Mouse (Mus musculus) frontal cortex, adult (tissue): ENCODE measurements around the gene Sgsm3.
"Not testable (repeated sequence)": the region's sequence is repeated elsewhere in the genome, so short reads cannot be mapped to it uniquely, and the experiment has no call there.

Experiments used
- ATAC-seq: cut with Nextera tagmentation; 2 replicates; pipeline ENCODE4 v1.9.2; 2017; ENCODE audit warnings: mild to moderate bottlenecking, moderate library complexity, mixed read lengths; ENCODE audit not compliant: low TSS enrichment

The Sgsm3 gene

GRCm38 (mm10) chr15:80977620-80978334, at the start of gene Sgsm3:
Gene Sgsm3, plus strand, starts transcription at chr15:80977765.
- peak; percentile 95 for ATAC-seq

- ATAC-seq: no peak; the same call in 1 of the 2 replicates
Measured at GRCm38 (mm10) chr15:80928811-80929355, 48.7 kb upstream of the Sgsm3 start.

- no peak for ATAC-seq
Measured at GRCm38 (mm10) chr15:80930048-80930571, 47.5 kb upstream of the Sgsm3 start.

- not testable (repeated sequence) for ATAC-seq
Measured at GRCm38 (mm10) chr15:80930676-80931320, 46.8 kb upstream of the Sgsm3 start.

GRCm38 (mm10) chr15:80931345-80931960, 46.1 kb upstream of the Sgsm3 start:
- no peak for ATAC-seq

- no peak for ATAC-seq
Measured at GRCm38 (mm10) chr15:80934841-80935240, 42.7 kb upstream of the Sgsm3 start.

GRCm38 (mm10) chr15:80936686-80937085, 40.9 kb upstream of the Sgsm3 start:
- ATAC-seq: no peak

GRCm38 (mm10) chr15:80938615-80939014, 39.0 kb upstream of the Sgsm3 start:
- ATAC-seq: no peak

- no peak for ATAC-seq
Measured at GRCm38 (mm10) chr15:80939401-80939800, 38.2 kb upstream of the Sgsm3 start.

- ATAC-seq: no peak
Measured at GRCm38 (mm10) chr15:80941468-80942040, 36.0 kb upstream of the Sgsm3 start.

- no peak for ATAC-seq
Measured at GRCm38 (mm10) chr15:80945851-80946250, 31.7 kb upstream of the Sgsm3 start.

- ATAC-seq: peak; percentile 96
Measured at GRCm38 (mm10) chr15:80948145-80949135, 29.1 kb upstream of the Sgsm3 start, which contains the start of gene Adsl. Gene Adsl, plus strand, starts transcription at chr15:80948490.

- ATAC-seq: no peak
Measured at GRCm38 (mm10) chr15:80949431-80949830, 28.1 kb upstream of the Sgsm3 start.

GRCm38 (mm10) chr15:80950055-80950454, 27.5 kb upstream of the Sgsm3 start:
- ATAC-seq: no peak

- ATAC-seq: no peak
Measured at GRCm38 (mm10) chr15:80953971-80954370, 23.6 kb upstream of the Sgsm3 start.

GRCm38 (mm10) chr15:80954861-80955260, 22.7 kb upstream of the Sgsm3 start:
- peak; percentile 66; the same call in 1 of the 2 replicates for ATAC-seq

- peak; percentile 81; the same call in 1 of the 2 replicates for ATAC-seq
Measured at GRCm38 (mm10) chr15:80955836-80956438, 21.6 kb upstream of the Sgsm3 start.

GRCm38 (mm10) chr15:80969371-80969770, 8.2 kb upstream of the Sgsm3 start:
- ATAC-seq: no peak

GRCm38 (mm10) chr15:80974311-80974710, 3.3 kb upstream of the Sgsm3 start:
- no peak for ATAC-seq

- ATAC-seq: no peak
Measured at GRCm38 (mm10) chr15:80975666-80976065, 1.9 kb upstream of the Sgsm3 start.
